Comparison of ENCODE assay signal across 25 mouse cellular contexts in the genomic region with DNA sequence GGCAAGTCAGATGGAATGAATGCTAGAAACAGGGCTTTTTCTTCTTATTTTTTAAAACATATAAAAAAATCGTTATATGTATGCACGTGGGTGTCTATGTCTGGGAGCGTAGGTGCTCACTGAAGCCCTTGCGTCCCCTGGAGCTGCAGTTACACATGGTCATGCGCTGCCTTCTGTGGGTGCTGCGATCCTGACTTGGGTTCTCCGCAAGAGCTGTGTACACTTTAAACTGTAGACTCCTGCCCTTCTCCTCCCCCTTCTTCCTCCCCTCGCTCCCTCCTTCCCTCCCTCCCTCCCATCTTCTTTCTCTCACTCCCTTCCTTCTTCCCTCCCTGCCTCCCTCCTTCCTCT. TPM values are rescaled to one million over a fixed set of nuclear protein-coding genes. Genes with fewer than 3 reads are reported as not detected.
DNase-seq lines count a peak whose midpoint lies in the region; ATAC-seq and TF ChIP-seq lines count a peak whose summit lies in the region.
"Had no signal": no experiment of that assay in that cellular context is flagged by ENCODE, and none has a peak within 500 bp of the region (broad histone marks: within the 10 kb centered on the region; RNA-seq: fewer than 3 reads in every experiment).

No protein-coding gene starts in this region.

- ATAC-seq in kidney, embryonic 16.5 days (ENCODE audit: low FRiP score, low TSS enrichment), result peak; percentile 72
- peak; percentile 24; the same call in 1 of the 2 replicates for ATAC-seq in neural tube, embryonic 15.5 days (ENCODE audit: low FRiP score)
- ATAC-seq: activated CD4-positive, CD25-positive, alpha-beta regulatory T cell, adult 4 months; inflammation-experienced regulatory T-cells, adult 6 months had no signal

- H3K9ac ChIP-seq in kidney, embryonic 16.5 days (replicated peaks; ENCODE audit: low read length), result no peak overlapping the region
- no peak overlapping the region for H3K9ac ChIP-seq in neural tube, embryonic 15.5 days (replicated peaks)
- H3K9ac ChIP-seq: limb, embryonic 12.5 days; liver, embryonic 12.5 days; neural tube, embryonic 12.5 days had no signal

- no peak overlapping the region for H3K4me2 ChIP-seq in kidney, embryonic 16.5 days (replicated peaks; ENCODE audit: low read depth, low read length)
- no peak overlapping the region for H3K4me2 ChIP-seq in neural tube, embryonic 15.5 days
- H3K4me2 ChIP-seq: limb, embryonic 12.5 days; midbrain, embryonic 11.5 days had no signal

- no peaks in the 10 kb centered on the region for H3K27me3 ChIP-seq in kidney, embryonic 16.5 days (ENCODE audit: insufficient read depth, low read length)
- H3K27me3 ChIP-seq in neural tube, embryonic 15.5 days (replicated peaks), result no peaks in the 10 kb centered on the region
- no peaks in the 10 kb centered on the region for H3K27me3 ChIP-seq in limb, embryonic 10.5 days (ENCODE audit: low read depth, poor library complexity, severe bottlenecking)
- H3K27me3 ChIP-seq: limb, embryonic 12.5 days; liver, embryonic 12.5 days; neural tube, embryonic 12.5 days had no signal

- peaks cover 5% of the 10 kb centered on the region; the same call in 1 of the 2 replicates for H3K4me1 ChIP-seq in kidney, embryonic 16.5 days (ENCODE audit: insufficient read depth, low read length)
- no peaks in the 10 kb centered on the region for H3K4me1 ChIP-seq in neural tube, embryonic 15.5 days
- H3K4me1 ChIP-seq in limb, embryonic 10.5 days, result peaks cover 6% of the 10 kb centered on the region
- H3K4me1 ChIP-seq: limb, embryonic 12.5 days; neural tube, embryonic 12.5 days had no signal

- intact Hi-C loops in gastrocnemius, adult 2 months (cut with DNase I), result loop anchor here (5.0 kb wide), 4 partner anchors 98 to 373 kb away; no protein-coding TSS in a partner anchor

- H3K27ac ChIP-seq in gastrocnemius, adult 2 months, result peak overlapping the region; percentile 49; the same call in 1 of the 2 replicates
- no peak overlapping the region for H3K27ac ChIP-seq in kidney, embryonic 16.5 days (ENCODE audit: low read length)
- H3K27ac ChIP-seq in neural tube, embryonic 15.5 days (replicated peaks), result no peak overlapping the region
- peak overlapping the region; percentile 56 for H3K27ac ChIP-seq in limb, embryonic 10.5 days
- H3K27ac ChIP-seq: layer of hippocampus, adult 2 months; limb, embryonic 12.5 days; neural tube, embryonic 12.5 days had no signal

- 76% methylated on average over 8 of the region's 8 CpGs for WGBS in kidney, embryonic 16.5 days
- 83% methylated on average over 8 of the region's 8 CpGs for WGBS in neural tube, embryonic 15.5 days
- 81% methylated on average over 8 of the region's 8 CpGs for WGBS in limb, embryonic 10.5 days

- H3K9me3 ChIP-seq in kidney, embryonic 16.5 days (ENCODE audit: low read length), result no peaks in the 10 kb centered on the region
- no peaks in the 10 kb centered on the region for H3K9me3 ChIP-seq in neural tube, embryonic 15.5 days (replicated peaks)
- H3K9me3 ChIP-seq in limb, embryonic 10.5 days (replicated peaks), result no peaks in the 10 kb centered on the region
- H3K9me3 ChIP-seq: limb, embryonic 12.5 days; liver, embryonic 12.5 days; neural tube, embryonic 12.5 days had no signal

- DNase-seq in gastrocnemius, adult 2 months, result no peak
- no peak for DNase-seq in gastrocnemius, postnatal 4 days (ENCODE audit: low spot score in 2 of 2)
- no peak for DNase-seq in kidney, postnatal 10 days
- DNase-seq in neural tube, embryonic 10.5 days (ENCODE audit: extremely low spot score, low spot score), result no peak
- no peak for DNase-seq in limb, embryonic 10.5 days (ENCODE audit: low spot score)
- no peak for DNase-seq in thymus, postnatal 14 days
- DNase-seq: adrenal gland, adult 8-10 months; gastrocnemius, postnatal 36 days; right cerebral cortex, postnatal 25 days; spleen, adult 18-20 months had no signal

- TF ChIP-seq CTCF in gastrocnemius, adult 2 months (IDR thresholded peaks at IDR 0.05), result no peak

- no peaks in the 10 kb centered on the region for H3K36me3 ChIP-seq in kidney, embryonic 16.5 days (ENCODE audit: insufficient read depth, low read length)
- no peaks in the 10 kb centered on the region for H3K36me3 ChIP-seq in neural tube, embryonic 15.5 days
- no peaks in the 10 kb centered on the region for H3K36me3 ChIP-seq in limb, embryonic 10.5 days
- H3K36me3 ChIP-seq: limb, embryonic 12.5 days; liver, embryonic 12.5 days; neural tube, embryonic 12.5 days had no signal

- H3K4me3 ChIP-seq in gastrocnemius, adult 2 months, result no peak overlapping the region
- no peak overlapping the region for H3K4me3 ChIP-seq in kidney, embryonic 16.5 days (ENCODE audit: low read length)
- no peak overlapping the region for H3K4me3 ChIP-seq in neural tube, embryonic 15.5 days (replicated peaks)
- H3K4me3 ChIP-seq in limb, embryonic 10.5 days, result no peak overlapping the region
- H3K4me3 ChIP-seq: layer of hippocampus, adult 2 months; limb, embryonic 12.5 days; neural tube, embryonic 12.5 days had no signal

RNA-seq across cellular contexts. Expression of gene Ahctf1, which starts 56.0 kb away (rescaled TPM):
- 10 to 100 TPM; 18.3 to 19.1 TPM for total RNA-seq in gastrocnemius, adult 2 months (2021)
- 10 to 100 TPM; 29.6 to 33.7 TPM for total RNA-seq in gastrocnemius, postnatal 4 days (2021)
- polyA plus RNA-seq in kidney, embryonic 16.5 days (2015; fragmentation: Nextera tagmentation; extraction: Ambion mirVana), result 21.2 and 26.0 TPM in 2 replicates
- 16.2 and 16.7 TPM in 2 replicates for polyA plus RNA-seq in neural tube, embryonic 15.5 days (2015; fragmentation: Nextera tagmentation; extraction: Ambion mirVana)
- 34.9 and 36.1 TPM in 2 replicates for polyA plus RNA-seq in limb, embryonic 10.5 days (2016; fragmentation: Nextera tagmentation; extraction: Ambion mirVana)

RNA-seq across cellular contexts. Expression of gene Gm10518, which starts 56.4 kb away (rescaled TPM):
- total RNA-seq in gastrocnemius, adult 2 months (2021), result not detected
- total RNA-seq in gastrocnemius, postnatal 4 days (2021), result not detected
- not detected in 2 replicates for polyA plus RNA-seq in kidney, embryonic 16.5 days (2015; fragmentation: Nextera tagmentation; extraction: Ambion mirVana)
- polyA plus RNA-seq in neural tube, embryonic 15.5 days (2015; fragmentation: Nextera tagmentation; extraction: Ambion mirVana), result not detected in 2 replicates
- polyA plus RNA-seq in limb, embryonic 10.5 days (2016; fragmentation: Nextera tagmentation; extraction: Ambion mirVana), result 0.26 TPM in 1 of 2 replicates, not detected in the other
- total RNA-seq: adrenal gland, adult 8-10 months; gastrocnemius, postnatal 36 days; heart, postnatal 4 days; layer of hippocampus, adult 2 months; layer of hippocampus, postnatal 25 days; megakaryocyte progenitor cell, adult 5-6 weeks had no signal
- polyA plus RNA-seq: activated CD4-positive, CD25-positive, alpha-beta regulatory T cell, adult 4 months; embryonic facial prominence, embryonic 14.5 days; heart, embryonic 16.5 days; inflammation-experienced regulatory T-cells, adult 6 months; lung, postnatal 0 days had no signal

Comparison
In these comparisons a context has a peak if more than half of its experiments do, and no peak if none do; other contexts are left out.
1. H3K27ac ChIP-seq: peak in gastrocnemius, adult 2 months (single experiment) and limb, embryonic 10.5 days (single experiment); none in kidney, embryonic 16.5 days (single experiment) and neural tube, embryonic 15.5 days (single experiment).